Mouse (Mus musculus) G1E (cell line): ENCODE data around the gene Cd247.
"Not testable (repeated sequence)": the region's sequence is repeated elsewhere in the genome, so short reads cannot be mapped to it uniquely, and the experiment has no call there.

ENCODE experiments used
- CTCF ChIP-seq: IDR thresholded peaks from 2 replicates; pipeline ENCODE4 v1.5.1; 2012; ENCODE audit warnings: low read depth, low read length, inconsistent platforms, mixed read lengths
- GATA1 ChIP-seq: IDR thresholded peaks from 2 replicates; pipeline ENCODE4 v1.6.1; 2012; ENCODE audit warnings: borderline replicate concordance, low read length, inconsistent platforms, mixed read lengths
- GATA2 ChIP-seq: IDR thresholded peaks from 2 replicates; pipeline ENCODE4 v1.6.1; 2012; ENCODE audit warnings: low read depth, low read length, inconsistent platforms, borderline replicate concordance
- POLR2AphosphoS5 ChIP-seq: IDR thresholded peaks from 2 replicates; pipeline ENCODE4 v1.6.1; 2012; ENCODE audit warnings: low read depth, low read length, inconsistent platforms; ENCODE audit not compliant: insufficient replicate concordance
- TAL1 ChIP-seq: conservative IDR thresholded peaks from 2 replicates; pipeline ENCODE4 v1.6.1; 2012; ENCODE audit warnings: low read depth, low read length, inconsistent platforms, mixed read lengths

DNA sequence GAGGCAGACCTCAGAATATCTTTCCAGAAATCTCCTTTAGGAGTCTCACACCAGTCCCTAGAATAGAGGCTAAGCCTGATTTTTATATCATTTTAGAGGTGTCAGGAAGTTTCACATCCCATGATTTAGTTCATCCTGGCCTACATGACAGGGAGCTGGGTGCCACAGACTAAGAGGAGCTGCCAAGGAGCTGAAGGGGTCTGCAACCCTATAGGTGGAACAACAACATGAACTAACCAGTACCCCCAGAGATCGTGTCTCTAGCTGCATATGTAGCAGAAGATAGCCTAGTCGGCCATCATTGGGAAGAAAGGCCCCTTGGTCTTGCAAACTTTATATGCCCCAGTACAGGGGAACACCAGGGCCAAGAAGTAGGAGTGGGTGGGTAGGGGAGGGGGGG is 26.0 kb upstream of the Cd247 start:
- not testable (repeated sequence) for TF ChIP-seq CTCF, TAL1, GATA1, GATA2, POLR2AphosphoS5
